Mouse (Mus musculus): Measurements from ENCODE around the gene Nf1. TPM values are rescaled to one million over a fixed set of nuclear protein-coding genes. Genes with fewer than 3 reads are reported as not detected.
A peak's percentile ranks its signal among the peaks of the same experiment; 100 is the strongest.

Nf1 gene
- polyA plus RNA-seq, 1 experiment from 2014 or later = 2.5 TPM

DNA sequence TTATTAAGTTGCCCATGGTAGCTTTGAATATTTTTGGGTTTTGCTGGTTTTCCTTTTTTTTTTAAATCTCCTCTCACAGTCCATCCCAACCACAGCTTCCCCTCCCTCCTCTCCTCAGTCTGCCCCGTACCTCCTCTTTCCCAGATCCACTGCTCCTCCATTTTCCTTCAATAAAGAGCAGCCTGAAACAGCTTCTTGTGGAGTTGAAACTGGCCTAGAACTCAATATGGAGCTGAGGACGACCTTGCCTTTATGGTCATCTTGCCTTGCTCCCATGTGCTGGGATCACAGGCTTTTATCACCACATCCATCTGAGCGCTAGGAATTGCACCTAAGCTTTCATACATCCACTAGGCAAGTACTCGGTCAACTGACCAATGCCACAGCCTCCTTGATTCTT lies 192.0 kb downstream of the Nf1 start:
- no peak overlapping the region for H3K4me2 ChIP-seq
- peaks cover 6% of the 10 kb centered on the region for H3K36me3 ChIP-seq
- no peak overlapping the region for H3K9ac ChIP-seq
- 68% methylated on average over 4 of the region's 4 CpGs for WGBS (ENCODE audit: insufficient replicate concordance)
- no peak overlapping the region for H3K27ac ChIP-seq
- H3K27me3 ChIP-seq (replicated peaks) = no peaks in the 10 kb centered on the region
- no peak for ATAC-seq
- no peaks in the 10 kb centered on the region for H3K9me3 ChIP-seq (replicated peaks)
- peaks cover 74% of the 10 kb centered on the region for H3K4me1 ChIP-seq
- no peak overlapping the region for H3K4me3 ChIP-seq

GRCm38 (mm10) chr11:79533311-79533710 lies 193.8 kb downstream of the Nf1 start:
- Histone ChIP-seq H3K4me3 (no peak overlapping the region), H3K27ac (no peak overlapping the region)

GRCm38 (mm10) chr11:79533950-79534690 lies 194.6 kb downstream of the Nf1 start:
- Histone ChIP-seq H3K4me3 (no peak overlapping the region), H3K9ac (no peak overlapping the region), H3K4me2 (no peak overlapping the region), H3K9me3 (replicated peaks) (no peaks in the 10 kb centered on the region), H3K27me3 (replicated peaks) (no peaks in the 10 kb centered on the region), H3K27ac (no peak overlapping the region), H3K4me1 (peaks cover 47% of the 10 kb centered on the region), H3K36me3 (peaks cover 9% of the 10 kb centered on the region)
- 76% methylated on average over 8 of the region's 8 CpGs for whole genome bisulfite sequencing (ENCODE audit: insufficient replicate concordance)
- no peak for ATAC-seq

More at GRCm38 (mm10) chr11:79533311-79533710, 193.8 kb downstream of the Nf1 start:
- 31% methylated on average over 6 of the region's 6 CpGs for WGBS (ENCODE audit: insufficient replicate concordance)
- no peaks in the 10 kb centered on the region for H3K27me3 ChIP-seq (replicated peaks)
- peaks cover 9% of the 10 kb centered on the region for H3K36me3 ChIP-seq
- H3K9ac ChIP-seq = no peak overlapping the region
- H3K4me1 ChIP-seq = peaks cover 55% of the 10 kb centered on the region
- ATAC-seq = peak; percentile 65
- H3K9me3 ChIP-seq (replicated peaks) = no peaks in the 10 kb centered on the region
- H3K4me2 ChIP-seq = no peak overlapping the region

DNA sequence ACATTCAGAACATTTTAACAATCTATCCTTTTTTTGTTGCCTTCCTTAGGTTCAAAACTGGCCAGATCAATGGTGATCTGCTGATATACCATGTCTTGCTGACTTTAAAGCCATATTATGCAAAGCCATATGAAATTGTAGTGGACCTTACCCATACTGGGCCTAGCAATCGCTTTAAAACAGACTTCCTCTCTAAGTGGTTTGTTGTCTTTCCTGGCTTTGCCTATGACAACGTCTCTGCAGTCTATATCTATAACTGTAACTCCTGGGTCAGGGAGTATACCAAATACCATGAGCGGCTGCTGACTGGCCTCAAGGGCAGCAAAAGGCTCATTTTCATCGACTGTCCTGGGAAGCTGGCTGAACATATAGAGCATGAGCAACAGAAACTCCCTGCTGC lies 196.1 kb downstream of the Nf1 start:
- Histone ChIP-seq H3K4me3 (no peak overlapping the region; the same call in 1 of the 2 replicates), H3K9me3 (replicated peaks) (no peaks in the 10 kb centered on the region), H3K4me2 (0 out of 2 replicates have a peak overlapping the region, but pooled peaks have one; percentile 3), H3K27me3 (replicated peaks) (no peaks in the 10 kb centered on the region), H3K9ac (peak overlapping the region; percentile 22; the same call in 1 of the 2 replicates), H3K4me1 (peaks cover 37% of the 10 kb centered on the region), H3K27ac (no peak overlapping the region), H3K36me3 (peaks cover 12% of the 10 kb centered on the region)
- ATAC-seq = no peak
- WGBS (ENCODE audit: insufficient replicate concordance) = 30% methylated on average over 4 of the region's 4 CpGs

DNA sequence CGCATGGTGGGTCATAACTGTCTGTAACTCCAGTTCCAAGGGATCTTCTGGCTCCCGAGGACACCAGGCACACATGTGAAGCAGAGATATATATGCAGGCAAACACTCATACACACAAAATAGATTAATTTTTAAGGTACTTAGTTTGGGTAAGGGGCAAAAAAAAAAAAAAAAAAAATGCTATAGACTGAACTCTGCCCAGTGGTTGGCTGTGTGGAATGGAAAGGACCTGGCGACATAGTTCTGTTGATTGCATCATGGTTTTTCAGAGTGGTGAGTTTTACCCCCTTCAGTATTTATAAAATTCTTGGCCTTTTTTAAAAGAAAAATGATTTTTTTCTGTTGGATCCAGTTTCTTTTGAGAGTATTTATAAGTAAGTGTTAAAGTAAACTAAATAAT lies 196.8 kb downstream of the Nf1 start:
- no peak for ATAC-seq
- Histone ChIP-seq H3K4me1 (peaks cover 30% of the 10 kb centered on the region), H3K27me3 (replicated peaks) (no peaks in the 10 kb centered on the region), H3K4me2 (peak overlapping the region; percentile 3; the same call in 1 of the 2 replicates), H3K27ac (no peak overlapping the region), H3K4me3 (no peak overlapping the region), H3K36me3 (peaks cover 16% of the 10 kb centered on the region), H3K9ac (no peak overlapping the region), H3K9me3 (replicated peaks) (no peaks in the 10 kb centered on the region)
- WGBS (ENCODE audit: insufficient replicate concordance) = 63% methylated on average over 3 of the region's 3 CpGs

GRCm38 (mm10) chr11:79552622-79553021 lies 213.1 kb downstream of the Nf1 start:
- Histone ChIP-seq H3K27me3 (replicated peaks) (no peaks in the 10 kb centered on the region), H3K4me2 (no peak overlapping the region), H3K36me3 (peaks cover 62% of the 10 kb centered on the region), H3K27ac (no peak overlapping the region), H3K4me1 (peaks cover 15% of the 10 kb centered on the region), H3K9ac (no peak overlapping the region), H3K4me3 (no peak overlapping the region), H3K9me3 (replicated peaks) (no peaks in the 10 kb centered on the region)
- peak; percentile 59; the same call in 1 of the 2 replicates for ATAC-seq
- WGBS (ENCODE audit: insufficient replicate concordance) = 11% methylated on average over 1 of the region's 1 CpGs

- no peak for ATAC-seq
- H3K4me2 ChIP-seq = no peak overlapping the region
- H3K9me3 ChIP-seq (replicated peaks) = no peaks in the 10 kb centered on the region
- H3K4me1 ChIP-seq = no peaks in the 10 kb centered on the region
- no peak overlapping the region for H3K9ac ChIP-seq
- WGBS (ENCODE audit: insufficient replicate concordance) = 74% methylated on average over 4 of the region's 4 CpGs
- no peak overlapping the region for H3K27ac ChIP-seq
- no peaks in the 10 kb centered on the region for H3K27me3 ChIP-seq (replicated peaks)
- no peak overlapping the region for H3K4me3 ChIP-seq
- peaks cover 49% of the 10 kb centered on the region for H3K36me3 ChIP-seq
Observed at GRCm38 (mm10) chr11:79560536-79560935, 221.0 kb downstream of the Nf1 start.

DNA sequence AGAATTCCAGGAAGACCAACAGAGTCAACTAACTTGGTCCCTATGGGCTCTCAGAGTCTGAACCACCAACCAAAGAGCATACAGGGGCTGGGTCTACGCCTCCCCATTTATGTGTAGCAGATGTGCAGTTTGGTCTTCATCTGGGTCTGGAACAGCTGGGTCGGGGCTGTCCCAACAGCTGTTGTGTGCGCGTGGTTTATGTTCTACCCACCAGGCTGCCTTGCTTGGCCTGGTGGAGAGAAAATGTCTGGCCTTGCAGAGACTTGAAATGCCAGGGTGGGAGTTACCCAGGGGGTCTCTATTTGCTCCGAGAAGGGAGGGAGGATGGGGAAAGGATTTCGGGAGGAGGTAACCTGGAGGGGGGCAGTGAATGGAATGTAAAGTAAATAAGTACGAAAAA lies 224.0 kb downstream of the Nf1 start:
- H3K27ac ChIP-seq = no peak overlapping the region
- no peak overlapping the region for H3K4me2 ChIP-seq
- no peaks in the 10 kb centered on the region for H3K27me3 ChIP-seq (replicated peaks)
- no peak for ATAC-seq
- no peak overlapping the region for H3K9ac ChIP-seq
- H3K4me3 ChIP-seq = no peak overlapping the region
- peaks cover 55% of the 10 kb centered on the region for H3K36me3 ChIP-seq
- no peaks in the 10 kb centered on the region for H3K4me1 ChIP-seq
- no peaks in the 10 kb centered on the region for H3K9me3 ChIP-seq (replicated peaks)
- 80% methylated on average over 7 of the region's 7 CpGs for WGBS (ENCODE audit: insufficient replicate concordance)

DNA sequence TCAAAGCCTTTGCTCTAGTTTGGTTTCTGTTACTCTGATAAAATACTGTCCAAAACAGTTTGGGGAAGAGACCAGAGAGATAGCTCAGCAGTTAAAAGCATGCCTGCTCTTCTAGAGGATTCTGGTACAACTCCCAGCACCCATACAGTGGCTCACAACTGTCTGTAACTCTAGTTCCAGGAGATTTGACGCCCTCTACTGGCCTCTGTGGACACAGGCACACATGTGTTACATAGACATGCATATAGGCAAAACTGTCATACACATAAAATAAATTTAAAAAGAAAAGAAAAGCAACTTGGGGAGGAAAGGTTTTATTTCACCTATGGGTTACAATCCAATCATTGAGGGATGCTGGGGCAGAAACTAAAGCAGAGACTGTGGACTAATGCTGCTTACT lies 227.5 kb downstream of the Nf1 start:
- Histone ChIP-seq H3K27me3 (replicated peaks) (no peaks in the 10 kb centered on the region), H3K27ac (no peak overlapping the region), H3K4me3 (no peak overlapping the region), H3K4me1 (no peaks in the 10 kb centered on the region), H3K9me3 (replicated peaks) (no peaks in the 10 kb centered on the region), H3K9ac (no peak overlapping the region), H3K36me3 (peaks cover 62% of the 10 kb centered on the region), H3K4me2 (no peak overlapping the region)
- no peak for ATAC-seq
- 44% methylated on average over 1 of the region's 1 CpGs for WGBS (ENCODE audit: insufficient replicate concordance)

DNA sequence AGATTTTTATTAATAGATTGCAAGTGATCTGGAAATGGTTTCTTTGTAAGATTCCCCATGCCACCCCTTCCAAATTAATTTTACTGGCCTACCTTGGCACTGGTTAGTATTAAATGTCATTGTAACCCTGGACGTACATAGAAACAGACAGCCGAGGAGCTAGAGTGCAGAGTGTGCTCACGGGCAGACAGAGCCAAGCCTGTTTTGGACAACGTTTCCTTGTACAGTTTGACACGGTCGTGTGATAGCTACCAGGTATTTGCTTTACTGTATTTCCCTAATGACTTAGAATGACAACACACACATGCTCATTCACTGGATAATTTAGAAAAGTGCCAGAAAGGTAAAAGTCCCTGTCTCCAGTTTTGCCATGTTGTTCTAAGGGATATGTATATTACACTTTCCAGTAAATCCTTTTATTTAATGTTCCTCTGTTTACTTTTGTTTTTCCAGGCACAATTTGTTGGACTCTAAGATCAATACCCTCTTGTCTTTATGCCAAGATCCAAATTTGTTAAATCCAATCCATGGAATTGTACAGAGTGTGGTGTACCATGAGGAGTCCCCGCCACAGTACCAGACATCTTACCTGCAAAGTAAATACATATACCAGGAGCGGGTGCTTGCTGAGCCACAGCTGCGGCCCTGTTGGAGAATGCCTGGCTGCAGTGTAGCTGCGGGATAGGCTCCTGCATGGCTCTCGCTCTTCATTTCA lies 228.9 kb downstream of the Nf1 start:
- Histone ChIP-seq H3K27ac (no peak overlapping the region), H3K4me3 (no peak overlapping the region), H3K4me2 (no peak overlapping the region), H3K36me3 (peaks cover 61% of the 10 kb centered on the region), H3K27me3 (replicated peaks) (no peaks in the 10 kb centered on the region), H3K9ac (no peak overlapping the region), H3K4me1 (no peaks in the 10 kb centered on the region), H3K9me3 (replicated peaks) (no peaks in the 10 kb centered on the region)
- no peak for ATAC-seq
- WGBS (ENCODE audit: insufficient replicate concordance) = 83% methylated on average over 11 of the region's 11 CpGs

DNA sequence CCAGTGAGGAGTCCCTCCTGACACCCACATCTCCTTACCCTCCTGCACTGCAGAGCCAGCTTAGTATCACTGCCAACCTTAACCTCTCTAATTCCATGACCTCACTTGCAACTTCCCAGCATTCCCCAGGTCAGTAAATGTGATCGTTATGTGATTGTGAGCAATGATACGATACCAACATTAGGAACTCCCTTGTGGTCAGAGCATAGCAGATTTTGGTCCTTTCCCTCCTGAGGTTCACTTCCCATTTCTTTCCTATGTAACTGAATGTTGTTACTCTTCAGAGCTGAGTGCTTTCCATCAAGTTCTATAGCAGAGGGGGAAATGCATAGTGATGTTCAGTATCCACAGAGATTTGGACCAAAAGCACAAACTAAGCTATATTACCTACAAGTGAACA lies 230.8 kb downstream of the Nf1 start:
- peaks cover 54% of the 10 kb centered on the region for H3K36me3 ChIP-seq

DNA sequence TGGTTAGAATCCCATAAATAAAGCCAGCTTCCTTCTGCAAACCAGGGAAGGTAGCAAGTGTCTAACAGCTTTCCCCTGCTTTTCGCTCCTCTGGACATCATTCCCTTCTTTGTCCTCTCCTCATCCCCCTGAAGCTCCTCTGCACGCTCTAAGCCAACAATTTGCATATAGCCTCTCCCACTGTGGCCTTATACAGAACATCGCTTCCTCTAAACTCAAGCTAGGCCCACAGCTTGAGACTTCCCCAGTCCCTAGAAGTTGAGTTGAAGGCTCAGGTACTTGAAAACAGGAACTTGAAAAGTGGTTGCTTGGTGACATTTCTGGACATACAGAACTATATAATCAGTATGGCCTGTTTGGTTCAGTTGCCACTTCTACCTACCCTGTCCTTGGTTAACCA lies 234.3 kb downstream of the Nf1 start:
- Histone ChIP-seq H3K4me3 (no peak overlapping the region), H3K36me3 (peaks cover 38% of the 10 kb centered on the region), H3K27me3 (replicated peaks) (no peaks in the 10 kb centered on the region), H3K9me3 (replicated peaks) (no peaks in the 10 kb centered on the region), H3K9ac (no peak overlapping the region), H3K4me2 (no peak overlapping the region), H3K4me1 (peaks cover 8% of the 10 kb centered on the region; the same call in 1 of the 2 replicates), H3K27ac (no peak overlapping the region)
- no peak for ATAC-seq
- WGBS (ENCODE audit: insufficient replicate concordance) = 71% methylated on average over 3 of the region's 3 CpGs

More for the DNA sequence above, 230.8 kb downstream of the Nf1 start:
- Histone ChIP-seq H3K27me3 (replicated peaks) (no peaks in the 10 kb centered on the region), H3K27ac (no peak overlapping the region), H3K9ac (no peak overlapping the region), H3K4me2 (no peak overlapping the region), H3K4me3 (no peak overlapping the region), H3K4me1 (no peaks in the 10 kb centered on the region), H3K9me3 (replicated peaks) (no peaks in the 10 kb centered on the region)
- WGBS (ENCODE audit: insufficient replicate concordance) = 84% methylated on average over 2 of the region's 2 CpGs
- ATAC-seq = no peak

All from liver, embryonic 12.5 days (tissue).